Mouse (Mus musculus) forebrain, embryonic 11.5 days (tissue): ENCODE data around the gene Klrg2. TPM values are rescaled to one million over a fixed set of nuclear protein-coding genes. Genes with fewer than 3 reads are reported as not detected.

Source experiments
- ATAC-seq: fragments of 200-750 bp; cut with Nextera tagmentation; replicated peaks from 2 replicates; pipeline ENCODE4 v1.8.0; 2017; ENCODE audit warnings: moderate TSS enrichment; ENCODE audit not compliant: low FRiP score
- DNase-seq: peaks from one replicate; pipeline ENCODE4 v3.0.0-alpha.2; 2017; ENCODE audit warnings: low spot score
- H3K27ac ChIP-seq: fragments of 300-500 bp; sonication (generic); 2 replicates; pipeline ENCODE4 v1.5.1; 2014; ENCODE audit warnings: low read depth, low read length
- H3K27me3 ChIP-seq: fragments of 300-500 bp; sonication (generic); 2 replicates; pipeline ENCODE4 v1.6.1; 2014; ENCODE audit warnings: mild to moderate bottlenecking, low read length, mixed read lengths; ENCODE audit not compliant: control insufficient read depth, insufficient read depth
- H3K36me3 ChIP-seq: fragments of 300-500 bp; sonication (generic); 2 replicates; pipeline ENCODE4 v1.6.1; 2014; ENCODE audit warnings: mild to moderate bottlenecking, low read length, moderate library complexity, mixed read lengths; ENCODE audit not compliant: control insufficient read depth, insufficient read depth
- H3K4me1 ChIP-seq: fragments of 300-500 bp; sonication (generic); replicated peaks from 2 replicates; pipeline ENCODE4 v1.6.1; 2014; ENCODE audit warnings: low read length, mixed read lengths; ENCODE audit not compliant: control insufficient read depth, insufficient read depth
- H3K4me2 ChIP-seq: fragments of 300-500 bp; sonication (generic); 2 replicates; pipeline ENCODE4 v1.6.1; 2014; ENCODE audit warnings: low read depth, mild to moderate bottlenecking, low read length, moderate library complexity, mixed read lengths; ENCODE audit not compliant: severe bottlenecking
- H3K4me3 ChIP-seq: fragments of 300-500 bp; sonication (generic); 2 replicates; pipeline ENCODE4 v1.5.1; 2014; ENCODE audit warnings: low read depth, low read length
- H3K9ac ChIP-seq: fragments of 300-500 bp; sonication (generic); 2 replicates; pipeline ENCODE4 v1.6.1; 2014; ENCODE audit warnings: low read length
- H3K9me3 ChIP-seq: fragments of 300-500 bp; sonication (generic); 2 replicates; pipeline ENCODE4 v1.6.1; 2016; ENCODE audit warnings: low read length, mixed read lengths; ENCODE audit not compliant: control insufficient read depth
- WGBS: fragments of 180-500 bp; shearing (Covaris S2); extraction: QIAGEN DNeasy Blood & Tissue Kit; methylation state at CpG from one replicate; pipeline ENCODE4 v1.1.7; 2014; 5-methylcytosine and 5-hydroxymethylcytosine counted together
- polyA plus RNA-seq: library from polyadenylated mRNA; unstranded; fragments of >200 nt; fragmentation: Nextera tagmentation; extraction: Ambion mirVana; gene quantifications from 2 replicates; pipeline ENCODE4 v1.2.1, GENCODE M21; 2014

Klrg2 gene
- polyA plus RNA-seq, 1 experiment from 2014 or later = not detected

DNA sequence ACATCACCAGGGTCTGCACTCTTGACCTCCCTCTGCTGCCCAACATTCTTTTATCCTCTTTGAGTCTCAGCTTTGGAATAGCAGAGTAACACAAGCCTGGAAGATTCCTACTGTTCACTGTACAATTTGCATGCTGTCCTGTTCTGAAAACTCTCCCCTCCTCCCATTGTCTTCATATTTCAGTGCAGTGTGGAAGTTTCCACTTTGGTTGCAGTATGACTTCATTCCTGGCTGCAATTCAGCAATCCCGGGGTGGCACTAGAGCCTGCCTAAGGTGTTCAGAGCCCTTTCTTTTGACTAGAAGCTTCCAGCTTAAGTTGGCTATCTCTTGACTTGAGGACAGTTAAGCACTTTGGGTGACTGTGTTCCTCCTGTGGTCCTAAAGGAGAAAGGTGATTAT, 12.6 kb downstream of the Klrg2 start:
- no peaks in the 10 kb centered on the region for H3K4me1 ChIP-seq
- WGBS = 83% methylated on average over 1 of the region's 1 CpGs

DNA sequence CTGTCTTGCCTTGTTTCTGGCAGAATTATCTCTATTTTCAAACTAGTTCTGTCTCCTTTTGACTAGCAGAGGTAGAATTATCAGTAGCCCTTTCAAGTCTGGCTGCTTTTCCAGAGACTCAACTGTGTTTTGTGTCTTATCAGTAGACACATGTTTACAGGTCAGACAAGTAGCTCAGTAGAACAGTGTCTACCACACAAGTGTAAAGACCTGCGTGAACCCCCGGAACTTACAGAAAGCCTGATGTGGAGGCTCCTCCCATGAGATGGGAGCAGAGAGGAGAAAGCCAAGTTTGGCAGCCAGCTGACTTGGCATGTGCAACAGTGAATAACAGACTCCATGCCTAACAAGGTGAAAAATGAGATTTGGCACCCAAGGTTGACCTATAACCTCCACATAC, 13.6 kb downstream of the Klrg2 start:
- no peaks in the 10 kb centered on the region for H3K27me3 ChIP-seq
- DNase-seq = no peak
- H3K4me3 ChIP-seq = no peak overlapping the region
- H3K4me1 ChIP-seq = no peaks in the 10 kb centered on the region
- H3K4me2 ChIP-seq = no peak overlapping the region
- no peak for ATAC-seq
- 98% methylated on average over 2 of the region's 2 CpGs for WGBS
- no peak overlapping the region for H3K9ac ChIP-seq
- H3K9me3 ChIP-seq = no peaks in the 10 kb centered on the region
- no peaks in the 10 kb centered on the region; the same call in 1 of the 2 replicates for H3K36me3 ChIP-seq
- no peak overlapping the region for H3K27ac ChIP-seq

More for the DNA sequence above, 12.6 kb downstream of the Klrg2 start:
- Histone ChIP-seq H3K4me2 (no peak overlapping the region), H3K4me3 (no peak overlapping the region), H3K36me3 (no peaks in the 10 kb centered on the region), H3K9me3 (no peaks in the 10 kb centered on the region), H3K9ac (no peak overlapping the region), H3K27me3 (no peaks in the 10 kb centered on the region), H3K27ac (no peak overlapping the region)
- no peak for DNase-seq
- ATAC-seq = no peak

DNA sequence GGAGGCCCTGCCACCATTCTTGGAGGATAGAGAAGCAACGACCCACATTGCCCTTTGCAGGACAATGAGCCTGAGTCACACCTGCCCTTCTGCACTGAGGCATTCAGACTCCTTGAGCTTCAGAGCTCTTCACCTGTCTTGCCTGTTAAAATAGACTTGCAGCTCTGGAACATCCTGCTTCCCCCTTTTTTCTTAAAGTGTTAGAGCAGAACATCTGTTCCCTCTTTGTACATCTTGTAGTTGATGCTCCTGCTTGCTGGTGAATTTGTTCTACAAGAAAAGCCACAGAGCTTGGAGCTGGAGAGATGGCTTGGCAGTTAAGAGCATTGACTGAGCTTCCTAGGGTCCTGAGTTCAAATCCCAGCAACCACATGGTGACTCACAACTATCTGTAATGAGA, 14.6 kb downstream of the Klrg2 start:
- ATAC-seq (no peak), DNase-seq (no peak)
- Histone ChIP-seq H3K36me3 (peaks cover 6% of the 10 kb centered on the region; the same call in 1 of the 2 replicates), H3K9me3 (no peaks in the 10 kb centered on the region; the same call in 1 of the 2 replicates), H3K27ac (no peak overlapping the region), H3K9ac (no peak overlapping the region), H3K4me3 (no peak overlapping the region), H3K4me2 (no peak overlapping the region), H3K27me3 (no peaks in the 10 kb centered on the region), H3K4me1 (no peaks in the 10 kb centered on the region)
- WGBS = 79% methylated on average over 1 of the region's 1 CpGs

DNA sequence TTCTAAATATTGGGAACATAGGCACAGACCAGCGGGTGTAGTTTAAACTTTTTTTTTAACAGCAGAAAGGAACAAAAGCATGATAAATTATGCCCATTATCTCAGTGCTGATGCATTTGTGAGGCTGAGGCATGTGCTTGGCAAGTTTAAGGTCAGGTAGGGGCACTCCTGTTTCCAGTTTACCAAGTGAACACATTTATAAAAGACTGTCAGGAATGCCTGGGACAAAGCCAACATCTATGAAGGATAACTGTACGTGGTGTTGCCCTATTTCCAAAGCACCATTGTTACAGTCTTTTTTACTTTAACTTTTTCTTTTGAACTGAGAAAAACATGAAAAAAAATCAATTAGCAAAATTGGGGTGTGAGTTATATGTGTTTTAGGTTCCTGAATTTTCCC, 27.1 kb downstream of the Klrg2 start:
- no peaks in the 10 kb centered on the region for H3K9me3 ChIP-seq
- H3K4me3 ChIP-seq = no peak overlapping the region
- no peaks in the 10 kb centered on the region for H3K4me1 ChIP-seq
- no peak overlapping the region for H3K9ac ChIP-seq
- H3K27ac ChIP-seq = no peak overlapping the region
- H3K36me3 ChIP-seq = peaks cover 2% of the 10 kb centered on the region
- H3K27me3 ChIP-seq = no peaks in the 10 kb centered on the region
- 95% methylated on average over 2 of the region's 2 CpGs for WGBS
- DNase-seq = no peak
- no peak for ATAC-seq
- no peak overlapping the region for H3K4me2 ChIP-seq

DNA sequence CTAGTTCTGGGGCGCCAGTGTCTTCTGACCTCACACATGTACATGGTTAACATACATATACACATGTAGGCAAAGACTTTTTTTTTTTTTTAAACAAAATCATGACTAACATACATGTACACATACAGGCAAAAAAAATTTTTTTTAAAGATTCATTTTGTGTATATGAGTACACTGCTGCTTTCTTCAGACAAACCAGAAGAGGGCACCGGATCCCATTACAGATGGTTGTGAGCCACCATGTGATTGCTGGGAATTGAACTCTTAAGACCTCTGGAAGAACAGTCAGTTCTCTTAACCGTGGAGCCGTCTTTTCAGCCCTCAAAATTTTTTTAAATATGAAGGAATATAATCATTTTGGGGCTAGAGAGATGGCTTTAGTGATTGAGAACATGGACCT, 39.6 kb downstream of the Klrg2 start:
- Histone ChIP-seq H3K36me3 (peaks cover 8% of the 10 kb centered on the region), H3K9ac (no peak overlapping the region), H3K4me2 (no peak overlapping the region), H3K9me3 (no peaks in the 10 kb centered on the region), H3K4me3 (no peak overlapping the region), H3K27ac (no peak overlapping the region), H3K27me3 (no peaks in the 10 kb centered on the region), H3K4me1 (no peaks in the 10 kb centered on the region)
- ATAC-seq (no peak), DNase-seq (no peak)
- 92% methylated on average over 4 of the region's 4 CpGs for WGBS

DNA sequence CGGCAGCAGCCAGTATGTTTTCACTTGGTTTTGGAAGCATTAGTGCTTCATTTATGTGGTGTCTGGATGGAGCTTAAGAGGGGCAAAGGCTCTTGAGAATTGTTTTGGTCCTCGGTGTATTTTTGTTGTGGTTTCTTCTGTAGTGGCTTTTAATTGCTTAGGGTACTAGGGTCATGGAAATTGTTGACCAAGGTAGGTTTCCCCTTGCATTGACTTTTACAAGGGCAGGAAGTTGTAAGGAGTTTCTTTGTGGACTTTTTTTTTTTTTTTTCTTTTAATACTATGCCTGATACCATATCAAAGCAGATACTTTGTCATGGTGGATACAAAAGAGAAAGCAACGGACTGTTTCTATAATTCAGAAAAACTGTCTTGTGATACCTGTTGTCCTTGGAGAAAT, 55.3 kb downstream of the Klrg2 start:
- no peak for ATAC-seq

DNA sequence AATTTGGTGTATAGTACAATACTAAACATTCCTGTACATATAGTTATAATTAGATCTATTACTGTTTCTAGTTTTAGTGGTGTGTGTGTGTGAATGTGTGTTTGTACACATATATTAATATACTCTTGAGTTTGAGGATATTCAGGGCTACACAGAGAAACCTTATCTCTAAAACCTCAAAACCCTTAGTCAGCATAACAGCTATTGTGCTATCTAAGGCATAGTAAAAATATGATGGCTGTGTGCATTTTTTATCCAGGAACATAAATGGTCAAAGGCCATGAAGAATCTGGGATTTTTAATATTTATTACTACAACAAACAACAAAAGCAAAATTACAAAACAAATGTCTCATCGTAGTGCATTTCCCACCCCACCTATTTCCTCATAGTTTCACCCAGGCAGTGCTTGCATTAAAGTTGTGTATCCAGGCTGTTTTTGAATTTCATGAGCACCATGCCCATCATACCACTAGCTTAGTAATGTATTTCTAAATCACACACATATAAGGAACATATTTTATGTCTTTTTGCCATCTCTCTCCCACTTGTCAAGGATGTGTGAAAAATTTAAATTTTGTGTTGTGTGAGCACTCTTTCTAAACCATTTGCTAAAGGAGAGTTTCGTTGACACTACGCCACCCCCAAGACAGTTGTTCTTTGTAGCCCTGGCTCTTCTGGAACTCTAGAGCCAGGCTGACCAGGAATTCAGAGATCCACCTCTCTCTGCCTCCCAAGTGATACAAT, 56.8 kb downstream of the Klrg2 start:
- Histone ChIP-seq H3K36me3 (peaks cover 2% of the 10 kb centered on the region; the same call in 1 of the 2 replicates), H3K4me1 (no peaks in the 10 kb centered on the region), H3K27me3 (no peaks in the 10 kb centered on the region), H3K4me2 (no peak overlapping the region), H3K4me3 (no peak overlapping the region), H3K9me3 (no peaks in the 10 kb centered on the region), H3K9ac (no peak overlapping the region), H3K27ac (no peak overlapping the region)
- no peak for DNase-seq
- no peak for ATAC-seq
- WGBS = 95% methylated on average over 3 of the region's 3 CpGs

More for the DNA sequence above, 55.3 kb downstream of the Klrg2 start:
- Histone ChIP-seq H3K27ac (no peak overlapping the region), H3K9me3 (no peaks in the 10 kb centered on the region), H3K4me3 (no peak overlapping the region), H3K4me2 (no peak overlapping the region), H3K27me3 (no peaks in the 10 kb centered on the region), H3K4me1 (no peaks in the 10 kb centered on the region), H3K36me3 (peaks cover 6% of the 10 kb centered on the region; the same call in 1 of the 2 replicates), H3K9ac (no peak overlapping the region)
- DNase-seq = no peak
- WGBS = 92% methylated on average over 3 of the region's 3 CpGs

DNA sequence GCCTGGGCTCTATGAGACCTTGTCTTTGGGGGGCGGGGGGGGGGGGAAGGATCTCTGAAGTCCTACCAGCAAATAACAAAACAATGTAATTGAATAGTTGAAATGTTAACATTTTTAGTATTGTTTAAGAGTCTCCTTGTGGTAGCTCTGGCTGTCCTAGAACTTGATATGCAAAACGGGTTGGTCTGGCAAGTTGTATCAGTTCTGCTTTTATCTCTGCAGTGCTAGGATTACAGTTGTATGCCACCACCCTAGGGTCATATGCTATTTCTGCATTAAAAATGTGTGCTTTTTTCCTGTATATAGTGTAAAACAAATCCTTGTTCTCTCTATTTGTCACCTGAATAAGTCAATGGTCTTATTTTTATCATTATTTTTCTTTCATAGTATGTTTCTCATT, 60.9 kb downstream of the Klrg2 start:
- WGBS = 82% methylated on average over 2 of the region's 2 CpGs
- H3K4me3 ChIP-seq = no peak overlapping the region
- no peak overlapping the region for H3K27ac ChIP-seq
- H3K9me3 ChIP-seq = no peaks in the 10 kb centered on the region
- no peak overlapping the region for H3K4me2 ChIP-seq
- ATAC-seq (no peak), DNase-seq (no peak)
- no peaks in the 10 kb centered on the region for H3K27me3 ChIP-seq
- no peaks in the 10 kb centered on the region for H3K4me1 ChIP-seq
- no peaks in the 10 kb centered on the region; the same call in none of the 2 replicates for H3K36me3 ChIP-seq
- H3K9ac ChIP-seq = no peak overlapping the region
